Comparison of ENCODE assay signal across 9 mouse cellular contexts in the genomic region with DNA sequence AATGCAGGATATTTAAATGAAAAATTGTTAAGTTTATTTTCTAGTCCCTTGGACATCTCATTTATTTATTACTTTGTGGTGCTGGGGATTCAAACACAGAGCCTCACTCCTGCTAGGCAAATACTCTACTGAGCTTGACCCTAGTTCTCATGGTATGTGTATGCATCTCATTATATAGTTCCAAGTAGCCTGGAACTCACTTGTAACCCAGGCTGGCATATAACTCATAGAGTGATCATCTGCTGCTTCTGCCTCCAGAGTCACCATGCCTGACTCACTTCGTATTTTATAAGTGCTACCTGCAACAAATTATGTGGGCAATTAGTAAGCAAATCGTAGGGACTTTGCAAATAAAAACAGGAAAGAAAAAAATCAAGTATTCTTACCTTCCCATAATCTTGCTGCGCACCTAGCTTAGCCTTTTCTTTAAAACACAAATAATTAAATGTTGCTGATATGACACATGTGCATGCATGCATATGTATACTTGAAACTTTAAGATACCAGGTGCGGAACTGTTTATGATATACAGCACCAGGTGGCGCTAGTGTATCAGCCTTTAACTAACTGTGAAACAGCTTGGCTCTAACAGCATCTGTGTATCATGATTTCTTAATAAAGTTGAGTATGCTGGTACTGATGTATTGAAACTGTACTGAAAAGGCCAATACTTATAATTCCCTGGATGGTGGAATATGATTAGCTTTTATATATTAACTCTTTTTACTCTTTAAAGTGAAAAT. TPM values are rescaled to one million over a fixed set of nuclear protein-coding genes. Genes with fewer than 3 reads are reported as not detected.
DNase-seq lines count a peak whose midpoint lies in the region; TF ChIP-seq lines count a peak whose summit lies in the region.
"Had no signal": no experiment of that assay in that cellular context is flagged by ENCODE, and none has a peak within 500 bp of the region (broad histone marks: within the 10 kb centered on the region; RNA-seq: fewer than 3 reads in every experiment).

No protein-coding gene starts in this region.

- TF ChIP-seq CTCF in ES-Bruce4 (IDR thresholded peaks at IDR 0.05; ENCODE audit: low read depth, low read length): peak; percentile 34

- no peak for TF ChIP-seq EP300 in ES-Bruce4 (IDR thresholded peaks at IDR 0.05; ENCODE audit: insufficient read depth, low read depth, low read length)

- no peaks in the 10 kb centered on the region for H3K27me3 ChIP-seq in ES-Bruce4 (ENCODE audit: control insufficient read depth, insufficient read depth, low read length, poor library complexity, severe bottlenecking)
- no peaks in the 10 kb centered on the region for H3K27me3 ChIP-seq in embryonic facial prominence, embryonic 10.5 days (replicated peaks; ENCODE audit: low read depth, poor library complexity, severe bottlenecking)
- H3K27me3 ChIP-seq: heart, embryonic 13.5 days had no signal

- no peak overlapping the region for H3K4me3 ChIP-seq in ES-Bruce4 (ENCODE audit: low read depth, low read length)
- no peak overlapping the region for H3K4me3 ChIP-seq in embryonic facial prominence, embryonic 10.5 days
- H3K4me3 ChIP-seq: heart, embryonic 13.5 days had no signal

- H3K4me1 ChIP-seq in ES-Bruce4 (ENCODE audit: control insufficient read depth, insufficient read depth, low read length): no peaks in the 10 kb centered on the region
- H3K4me1 ChIP-seq in embryonic facial prominence, embryonic 10.5 days: no peaks in the 10 kb centered on the region
- H3K4me1 ChIP-seq: heart, embryonic 13.5 days had no signal

- H3K27ac ChIP-seq in ES-Bruce4 (ENCODE audit: insufficient read depth, low read length): no peak overlapping the region
- H3K27ac ChIP-seq in embryonic facial prominence, embryonic 10.5 days (replicated peaks): no peak overlapping the region
- H3K27ac ChIP-seq: heart, embryonic 13.5 days had no signal

- H3K9ac ChIP-seq in ES-Bruce4 (ENCODE audit: low read depth, poor library complexity, severe bottlenecking): no peak overlapping the region
- H3K9ac ChIP-seq: heart, embryonic 13.5 days had no signal

- no peaks in the 10 kb centered on the region for H3K9me3 ChIP-seq in ES-Bruce4 (replicated peaks; ENCODE audit: control insufficient read depth, insufficient read depth, low read length, poor library complexity, severe bottlenecking)
- no peaks in the 10 kb centered on the region for H3K9me3 ChIP-seq in embryonic facial prominence, embryonic 10.5 days
- H3K9me3 ChIP-seq: heart, embryonic 13.5 days had no signal

- TF ChIP-seq POLR2A in ES-Bruce4 (IDR thresholded peaks at IDR 0.05; ENCODE audit: insufficient read depth, low read length): no peak

- intact Hi-C loops in heart, postnatal 36 days (cut with DNase I): loop anchor here (1.0 to 2.0 kb wide), 3 partner anchors 37 to 72 kb away; no protein-coding TSS in a partner anchor

- 37% methylated on average over 5 of the region's 5 CpGs for WGBS in embryonic facial prominence, embryonic 10.5 days

- DNase-seq in adrenal gland, postnatal 10 days: peak; percentile 74
- peak; percentile 61 for DNase-seq in embryonic facial prominence, embryonic 10.5 days (ENCODE audit: low spot score)
- peak; percentile 64 to 69 for DNase-seq in heart, postnatal 36 days
- peak; percentile 79 for DNase-seq in layer of hippocampus, adult 11-12 months (ENCODE audit: low spot score)
- DNase-seq in lung, adult 18-20 months: peak; percentile 65 to 73
- peak; percentile 63 for DNase-seq in retina, adult 2 months (ENCODE audit: low read depth, low spot score)
- DNase-seq in thymus, postnatal 36 days: peak; percentile 38 to 63

- no peaks in the 10 kb centered on the region for H3K36me3 ChIP-seq in ES-Bruce4 (ENCODE audit: control insufficient read depth, insufficient read depth, low read length, poor library complexity, severe bottlenecking)
- H3K36me3 ChIP-seq in embryonic facial prominence, embryonic 10.5 days (replicated peaks): no peaks in the 10 kb centered on the region
- H3K36me3 ChIP-seq: heart, embryonic 13.5 days had no signal

RNA-seq across cellular contexts. Expression of a gene that starts 15.1 kb away (rescaled TPM):
- polyA plus RNA-seq in ES-Bruce4 (2011; ENCODE audit: insufficient read depth, insufficient read length, low read depth, missing spikeins): not detected in 2 replicates
- not detected for total RNA-seq in adrenal gland, postnatal 10 days (2021)
- polyA plus RNA-seq in embryonic facial prominence, embryonic 10.5 days (2016; fragmentation: Nextera tagmentation; extraction: Ambion mirVana): not detected in 2 replicates
- total RNA-seq in heart, postnatal 36 days (2021): not detected
- polyA plus RNA-seq: heart, embryonic 13.5 days had no signal

RNA-seq across cellular contexts. Expression of a gene that starts 19.0 kb away (rescaled TPM):
- polyA plus RNA-seq in ES-Bruce4 (2011; ENCODE audit: insufficient read depth, insufficient read length, low read depth, missing spikeins): not detected in 2 replicates
- under 1 TPM; 0.24 to 0.33 TPM for total RNA-seq in adrenal gland, postnatal 10 days (2021)
- polyA plus RNA-seq in embryonic facial prominence, embryonic 10.5 days (2016; fragmentation: Nextera tagmentation; extraction: Ambion mirVana): not detected in 2 replicates
- total RNA-seq in heart, postnatal 36 days (2021): under 1 TPM; 0.22 to 0.25 TPM

RNA-seq across cellular contexts. Expression of a gene that starts 23.4 kb away (rescaled TPM):
- polyA plus RNA-seq in ES-Bruce4 (2011; ENCODE audit: insufficient read depth, insufficient read length, low read depth, missing spikeins): not detected in 2 replicates
- not detected for total RNA-seq in adrenal gland, postnatal 10 days (2021)
- polyA plus RNA-seq in embryonic facial prominence, embryonic 10.5 days (2016; fragmentation: Nextera tagmentation; extraction: Ambion mirVana): not detected in 2 replicates
- not detected for total RNA-seq in heart, postnatal 36 days (2021)
- polyA plus RNA-seq: heart, embryonic 13.5 days had no signal

RNA-seq across cellular contexts. Expression of a gene that starts 30.9 kb away (rescaled TPM):
- not detected in 2 replicates for polyA plus RNA-seq in ES-Bruce4 (2011; ENCODE audit: insufficient read depth, insufficient read length, low read depth, missing spikeins)
- not detected for total RNA-seq in adrenal gland, postnatal 10 days (2021)
- not detected in 2 replicates for polyA plus RNA-seq in embryonic facial prominence, embryonic 10.5 days (2016; fragmentation: Nextera tagmentation; extraction: Ambion mirVana)
- not detected for total RNA-seq in heart, postnatal 36 days (2021)

RNA-seq across cellular contexts. Expression of a gene that starts 47.7 kb away (rescaled TPM):
- polyA plus RNA-seq in ES-Bruce4 (2011; ENCODE audit: insufficient read depth, insufficient read length, low read depth, missing spikeins): not detected in 2 replicates
- total RNA-seq in adrenal gland, postnatal 10 days (2021): not detected
- polyA plus RNA-seq in embryonic facial prominence, embryonic 10.5 days (2016; fragmentation: Nextera tagmentation; extraction: Ambion mirVana): not detected in 2 replicates
- not detected for total RNA-seq in heart, postnatal 36 days (2021)
- polyA plus RNA-seq: heart, embryonic 13.5 days had no signal
